Mouse (Mus musculus) ovary, adult 10 weeks (tissue): ENCODE results near the gene Soat2. TPM values are rescaled to one million over a fixed set of nuclear protein-coding genes. Genes with fewer than 3 reads are reported as not detected.

Experiments used
- polyA plus RNA-seq: library from polyadenylated mRNA; stranded (reverse); fragments of 350-450 nt; fragmentation: Illumina TruSeq; extraction: RNeasy Lipid Tissue Mini Kit (QIAGEN cat#74804); gene quantifications from one replicate; pipeline ENCODE4 v1.2.3, GENCODE M21; 2014

Soat2 gene
- polyA plus RNA-seq, result not detected

GRCm38 (mm10) chr15:102150301-102151135, at the start of gene Soat2:
Gene Soat2 (plus strand): TSS chr15:102150526.

GRCm38 (mm10) chr15:102136129-102136758, 14.1 kb upstream of the Soat2 start, which contains the start of gene Spryd3:
Gene Spryd3 (minus strand): TSS chr15:102136234.

GRCm38 (mm10) chr15:102144274-102144711, 6.0 kb upstream of the Soat2 start, which contains the start of gene Igfbp6:
Gene Igfbp6 (plus strand): TSS chr15:102144362.

GRCm38 (mm10) chr15:102202971-102203834, 52.9 kb downstream of the Soat2 start, which contains the start of gene Zfp740:
Gene Zfp740 (plus strand): TSS chr15:102203249.

GRCm38 (mm10) chr15:102204674-102205505, 54.6 kb downstream of the Soat2 start, which contains the start of gene Csad:
Gene Csad (minus strand): TSS chr15:102204724.

Other genes with a start within 250 kb of the Soat2 start
- gene Krt4, start 225.8 kb upstream of the Soat2 start, polyA plus RNA-seq, result not detected
- 0.48 TPM for gene Krt79, start 210.2 kb upstream of the Soat2 start, polyA plus RNA-seq
- not detected for gene Krt78, start 196.2 kb upstream of the Soat2 start, polyA plus RNA-seq
- 4.1 TPM for gene Krt8, start 146.0 kb upstream of the Soat2 start, polyA plus RNA-seq
- 1.4 TPM for gene Krt18, start 122.3 kb upstream of the Soat2 start, polyA plus RNA-seq
- gene Eif4b, start 76.8 kb upstream of the Soat2 start, polyA plus RNA-seq, result 326 TPM
- gene Tns2, start 50.1 kb upstream of the Soat2 start, polyA plus RNA-seq, result 31.9 TPM
- gene Spryd3, start 14.3 kb upstream of the Soat2 start, polyA plus RNA-seq, result 0.23 TPM
- not detected for gene Igfbp6, start 6.2 kb upstream of the Soat2 start, polyA plus RNA-seq
- 59.5 TPM for gene Zfp740, start 52.7 kb downstream of the Soat2 start, polyA plus RNA-seq
- gene Csad, start 54.2 kb downstream of the Soat2 start, polyA plus RNA-seq, result 19.4 TPM
- not detected for gene Itgb7, start 81.4 kb downstream of the Soat2 start, polyA plus RNA-seq
- 11.1 TPM for gene Rarg, start 107.0 kb downstream of the Soat2 start, polyA plus RNA-seq
- gene Gm9918, start 120.0 kb downstream of the Soat2 start, polyA plus RNA-seq, result not detected
- gene Mfsd5, start 128.9 kb downstream of the Soat2 start, polyA plus RNA-seq, result 0.94 TPM
- gene Espl1, start 145.7 kb downstream of the Soat2 start, polyA plus RNA-seq, result 0.57 TPM
- gene Pfdn5, start 175.6 kb downstream of the Soat2 start, polyA plus RNA-seq, result 58.6 TPM
- gene Myg1, start 181.2 kb downstream of the Soat2 start, polyA plus RNA-seq, result 5.9 TPM
- 10.5 TPM for gene Aaas, start 200.2 kb downstream of the Soat2 start, polyA plus RNA-seq
- gene Sp7, start 216.7 kb downstream of the Soat2 start, polyA plus RNA-seq, result 0.46 TPM